Mouse (Mus musculus): ENCODE data around the gene Fbxo7.

Fbxo7 gene

DNA sequence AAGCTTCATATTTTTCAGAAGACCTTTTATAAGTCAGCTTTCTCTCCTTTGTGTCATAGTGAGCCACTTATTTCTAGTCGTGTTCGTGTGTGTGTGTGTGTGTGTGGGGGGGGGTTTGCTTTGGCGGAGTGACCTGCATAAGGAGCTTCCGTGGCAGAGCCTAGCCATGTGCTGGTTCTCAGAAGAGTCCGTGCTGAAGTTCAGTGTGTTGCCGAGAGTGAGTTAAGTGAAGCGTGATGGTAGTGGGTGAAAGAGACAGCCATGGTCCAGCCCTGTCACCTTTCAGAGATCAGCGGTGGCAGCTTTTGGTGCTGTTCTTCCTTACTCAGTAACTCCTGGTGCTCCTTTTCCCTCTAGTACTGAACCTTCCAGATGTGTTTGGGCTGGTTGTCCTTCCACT lies 22.3 kb downstream of the Fbxo7 start:
- no peak for DNase-seq

DNA sequence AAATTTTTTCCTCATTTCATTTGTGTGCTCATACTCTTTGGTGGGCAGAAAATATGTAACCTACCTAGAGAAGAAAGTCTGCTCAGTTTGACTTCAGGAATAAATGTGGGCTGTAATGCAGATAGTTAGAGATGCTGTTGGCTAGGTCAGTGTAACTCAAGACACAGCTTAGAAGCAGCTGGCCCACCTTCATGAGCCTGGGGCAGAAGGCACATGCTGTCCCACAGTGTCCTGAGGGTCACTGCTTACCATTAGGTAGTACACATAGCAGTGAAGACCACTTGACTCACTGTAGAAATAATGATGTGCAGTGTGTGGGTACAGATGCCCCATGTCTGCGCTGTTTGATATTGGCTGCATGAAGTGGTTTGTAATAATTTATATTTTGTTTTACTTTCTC lies 24.6 kb downstream of the Fbxo7 start:
- DNase-seq, result no peak

DNA sequence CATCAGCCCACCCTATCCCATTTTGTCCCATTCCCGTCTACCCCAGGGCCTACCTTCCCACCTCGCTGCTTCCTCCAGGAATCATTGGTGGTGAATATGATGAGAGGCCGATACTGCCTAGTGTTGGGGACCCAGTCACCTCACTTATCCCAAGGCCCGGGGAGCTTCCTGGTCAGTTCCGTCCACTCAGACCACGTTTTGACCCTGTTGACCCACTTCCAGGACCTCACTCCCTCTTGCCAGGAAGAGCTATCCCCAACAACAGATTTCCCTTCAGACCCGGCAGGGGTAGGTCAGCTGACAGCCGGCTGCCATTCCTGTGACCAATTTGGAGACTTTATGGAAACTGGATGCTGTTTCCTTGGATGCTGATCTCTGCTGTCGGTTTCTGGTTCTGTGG lies 26.0 kb downstream of the Fbxo7 start:
- no peak for DNase-seq

GRCm38 (mm10) chr10:86050522-86050921 lies 28.8 kb downstream of the Fbxo7 start:
- no peak for DNase-seq

GRCm38 (mm10) chr10:86052818-86053522 lies 31.2 kb downstream of the Fbxo7 start:
- DNase-seq, result no peak

- no peak for DNase-seq
Observed at GRCm38 (mm10) chr10:86056297-86056903, 34.6 kb downstream of the Fbxo7 start.

GRCm38 (mm10) chr10:86057286-86057685 lies 35.5 kb downstream of the Fbxo7 start:
- DNase-seq, result no peak

- DNase-seq, result no peak
Observed at GRCm38 (mm10) chr10:86057712-86058111, 35.9 kb downstream of the Fbxo7 start.

DNA sequence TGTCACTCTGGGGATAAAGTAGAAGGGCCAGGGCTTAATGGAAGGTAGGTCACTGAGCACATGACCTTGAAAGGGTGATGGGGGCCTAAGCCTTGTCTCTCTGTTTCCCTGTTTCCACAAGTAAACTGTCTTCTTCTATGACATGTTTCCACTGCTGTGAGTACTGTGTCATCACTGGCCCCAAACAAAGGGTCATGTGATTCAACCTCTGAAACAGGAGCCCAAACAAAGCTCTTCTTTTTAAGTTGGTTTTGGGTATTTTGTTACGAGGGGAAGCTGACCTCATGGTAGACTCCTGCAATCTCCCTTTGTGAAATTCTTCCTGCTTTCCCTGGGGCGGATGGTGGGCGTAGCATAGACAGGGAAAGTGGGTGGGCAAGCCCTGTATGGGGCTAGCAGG lies 38.5 kb downstream of the Fbxo7 start:
- no peak for DNase-seq

- DNase-seq, result peak; percentile 32
Observed at GRCm38 (mm10) chr10:86062261-86063017, 40.7 kb downstream of the Fbxo7 start.

DNA sequence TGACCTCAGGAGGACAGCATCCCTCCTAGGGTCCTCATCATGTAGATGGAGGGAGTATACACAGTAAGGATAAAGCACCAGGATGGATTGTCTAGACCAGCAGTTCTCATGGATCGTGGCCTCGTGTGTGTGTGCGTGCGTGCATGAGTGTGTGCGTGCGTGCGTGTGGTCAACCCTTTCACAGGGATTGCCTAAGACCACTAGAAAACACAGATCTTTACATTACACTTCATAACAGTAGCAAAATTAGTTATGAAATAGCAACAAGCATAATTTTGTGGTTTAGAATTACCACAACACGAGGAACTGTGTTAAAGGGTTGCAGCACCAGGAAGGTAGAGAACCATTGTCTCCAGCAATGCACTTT lies 41.2 kb downstream of the Fbxo7 start:
- DNase-seq, result no peak

DNA sequence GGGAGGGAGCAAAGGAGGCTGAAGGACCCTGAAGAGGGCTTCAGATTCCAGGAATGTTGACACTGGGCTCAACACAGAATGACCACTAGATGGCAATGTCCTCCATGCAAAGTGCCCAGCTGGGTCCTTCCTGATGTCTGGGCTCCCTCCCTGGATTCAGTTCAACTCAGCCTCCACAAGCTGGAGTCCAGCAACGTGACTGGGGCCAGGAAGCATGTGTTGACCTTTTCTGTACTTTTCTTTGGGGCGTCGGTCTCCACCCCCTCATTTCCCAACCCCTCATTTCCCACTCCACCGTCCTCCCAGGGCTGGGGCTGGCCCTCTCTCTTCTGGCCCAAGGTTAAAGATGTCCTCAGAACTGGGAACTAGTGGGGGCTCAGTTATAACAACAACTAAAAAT lies 43.2 kb downstream of the Fbxo7 start:
- peak; percentile 61 for DNase-seq

GRCm38 (mm10) chr10:86065661-86066060 lies 43.9 kb downstream of the Fbxo7 start:
- no peak for DNase-seq

GRCm38 (mm10) chr10:86066651-86067050 lies 44.9 kb downstream of the Fbxo7 start:
- DNase-seq, result no peak

GRCm38 (mm10) chr10:86067911-86068310 lies 46.1 kb downstream of the Fbxo7 start:
- no peak for DNase-seq

- DNase-seq, result no peak
Observed at GRCm38 (mm10) chr10:86069341-86069740, 47.6 kb downstream of the Fbxo7 start.

DNA sequence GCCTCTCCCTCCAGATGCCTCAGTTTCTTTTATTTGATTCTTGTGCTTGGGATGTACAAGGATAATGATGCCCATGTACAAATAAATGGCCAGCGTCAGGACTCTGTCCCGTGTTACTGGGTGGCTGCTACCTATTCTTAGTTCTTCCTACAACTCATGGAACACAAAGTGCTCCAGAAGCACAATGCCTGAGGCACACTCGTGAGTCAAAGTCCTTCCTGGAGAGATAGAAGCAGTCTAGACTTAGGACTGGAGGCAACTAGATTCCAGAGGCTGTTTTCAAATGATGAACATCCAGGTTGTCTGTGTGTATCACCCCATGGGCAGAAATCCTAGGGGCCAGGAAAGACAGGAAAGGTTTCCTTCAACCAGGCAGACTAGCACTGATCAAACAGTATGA lies 49.0 kb downstream of the Fbxo7 start:
- no peak for DNase-seq

DNA sequence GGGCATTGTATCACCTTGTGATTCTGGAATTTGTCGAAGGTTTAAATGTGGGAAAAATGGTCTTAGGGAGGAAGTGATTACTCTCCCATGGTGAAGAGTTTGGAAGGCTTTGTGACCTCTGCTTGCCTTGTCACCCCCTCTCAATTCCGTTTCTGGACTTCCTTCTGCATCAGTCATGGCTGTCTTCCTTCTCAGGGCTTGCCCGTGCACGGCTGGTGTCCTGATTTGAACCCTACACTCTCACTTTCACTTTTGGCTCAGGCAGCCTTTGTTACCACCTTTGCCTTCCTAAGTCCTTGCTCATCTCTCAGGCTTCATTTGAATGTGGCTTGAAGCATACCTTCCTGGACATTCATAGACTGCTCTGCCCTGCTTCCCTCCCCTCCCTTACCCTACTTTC lies 52.4 kb downstream of the Fbxo7 start:
- DNase-seq, result no peak

GRCm38 (mm10) chr10:86074971-86075711 lies 53.4 kb downstream of the Fbxo7 start:
- DNase-seq, result no peak

- DNase-seq, result no peak
Observed at GRCm38 (mm10) chr10:86077272-86077671, 55.5 kb downstream of the Fbxo7 start.

DNA sequence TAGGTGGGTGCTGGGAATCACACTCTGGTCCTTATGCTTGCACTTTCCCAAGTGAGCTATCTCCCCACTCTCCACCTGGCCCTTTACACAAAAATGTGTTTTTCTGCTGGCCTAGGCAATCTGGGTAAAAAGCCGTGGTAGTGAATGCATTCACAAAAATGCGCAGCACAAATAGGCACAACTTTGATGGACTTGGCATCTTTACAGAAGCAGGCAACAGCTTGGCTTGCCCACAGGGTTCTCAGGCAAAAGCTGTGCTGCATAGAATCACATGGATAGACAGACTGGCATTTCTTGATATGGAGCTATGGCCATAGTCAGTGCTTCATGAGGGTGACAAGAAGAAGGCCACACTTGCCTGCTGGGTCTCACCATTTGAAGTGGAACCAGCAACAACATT lies 57.0 kb downstream of the Fbxo7 start:
- DNase-seq, result no peak

DNA sequence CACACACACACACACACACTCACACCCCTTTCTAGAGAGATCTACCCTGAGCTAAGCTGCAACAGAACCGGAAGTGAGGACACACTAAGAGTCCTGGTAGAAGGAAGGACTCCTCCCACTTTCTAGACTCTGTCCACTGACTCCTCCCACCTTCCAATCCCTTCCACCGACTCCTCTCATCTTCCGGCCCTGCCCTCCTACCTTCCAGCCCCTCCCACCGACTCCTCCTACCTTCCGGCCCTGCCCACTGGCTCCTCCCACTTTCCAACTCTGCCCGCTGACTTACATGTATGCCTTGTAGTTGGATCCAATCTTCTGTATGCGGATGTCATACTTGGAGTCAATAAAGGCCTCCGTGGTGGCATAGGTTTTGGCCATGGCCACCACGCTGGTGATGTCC lies 58.1 kb downstream of the Fbxo7 start:
- no peak for DNase-seq

GRCm38 (mm10) chr10:86091919-86092318 lies 70.1 kb downstream of the Fbxo7 start:
- no peak for DNase-seq
